In genomic region chr3:95132389-95132788, GRCm38 (mm10) we compare ENCODE assay signal across 9 mouse cellular contexts. TPM values are rescaled to one million over a fixed set of nuclear protein-coding genes. Genes with fewer than 3 reads are reported as not detected.
DNase-seq lines count a peak whose midpoint lies in the region; ATAC-seq and TF ChIP-seq lines count a peak whose summit lies in the region.
"Not testable (repeated sequence)": the region's sequence is repeated elsewhere in the genome, so short reads cannot be mapped to it uniquely, and the experiment has no call there.
"Had no signal": no experiment of that assay in that cellular context is flagged by ENCODE, and none has a peak within 500 bp of the region (broad histone marks: within the 10 kb centered on the region; RNA-seq: fewer than 3 reads in every experiment).

No protein-coding gene starts in this region.

- H3K36me3 ChIP-seq in forebrain, embryonic 10.5 days (replicated peaks) = peaks cover 46% of the 10 kb centered on the region
- H3K36me3 ChIP-seq in heart, embryonic 13.5 days = peaks cover 36% of the 10 kb centered on the region
- H3K36me3 ChIP-seq in liver, embryonic 13.5 days = peaks cover 19% of the 10 kb centered on the region
- H3K36me3 ChIP-seq in midbrain, embryonic 10.5 days = peaks cover 42% of the 10 kb centered on the region
- peaks cover 21% of the 10 kb centered on the region for H3K36me3 ChIP-seq in small intestine, adult 2 months (ENCODE audit: control insufficient read depth, insufficient read depth, low read length)

- in situ Hi-C loops in Patski (cut with MboI; ENCODE audit: low pct_unique_long_range_greater_than_20kb) = not testable (repeated sequence)

- peaks cover 28% of the 10 kb centered on the region for H3K4me1 ChIP-seq in forebrain, embryonic 10.5 days
- H3K4me1 ChIP-seq in heart, embryonic 13.5 days = peaks cover 22% of the 10 kb centered on the region
- peaks cover 30% of the 10 kb centered on the region for H3K4me1 ChIP-seq in liver, embryonic 13.5 days (replicated peaks)
- H3K4me1 ChIP-seq in midbrain, embryonic 10.5 days = peaks cover 26% of the 10 kb centered on the region
- H3K4me1 ChIP-seq in small intestine, adult 2 months (ENCODE audit: control insufficient read depth, insufficient read depth, insufficient read length, low read length) = not testable (repeated sequence)

- POLR2A ChIA-PET in Patski (lab: Charles Lee) = interaction anchor here (0.6 to 1.2 kb wide), 3 partner anchors 14 to 95 kb away, joined by 3 read pairs; no protein-coding TSS in a partner anchor

- H3K4me2 ChIP-seq in heart, embryonic 13.5 days; liver, embryonic 13.5 days: not testable (repeated sequence)

- TF ChIP-seq POLR2A in small intestine, adult 2 months (IDR thresholded peaks at IDR 0.05; ENCODE audit: low read depth, low read length) = not testable (repeated sequence)

- WGBS in forebrain, embryonic 10.5 days = 85% methylated on average over 2 of the region's 2 CpGs
- WGBS in heart, embryonic 13.5 days = 77% methylated on average over 2 of the region's 2 CpGs
- WGBS in liver, embryonic 13.5 days (ENCODE audit: insufficient replicate concordance) = 81% methylated on average over 2 of the region's 2 CpGs
- WGBS in midbrain, embryonic 10.5 days = 89% methylated on average over 2 of the region's 2 CpGs
- WGBS in small intestine, adult 2 months = 98% methylated on average over 2 of the region's 2 CpGs

- ATAC-seq in Patski; heart, embryonic 13.5 days (ENCODE audit: extremely low read depth, insufficient number of reproducible peaks, low FRiP score, low TSS enrichment); liver, embryonic 13.5 days (ENCODE audit: low read depth): not testable (repeated sequence)

- not testable (repeated sequence) for H3K27ac ChIP-seq in forebrain, embryonic 10.5 days; heart, embryonic 13.5 days (replicated peaks); layer of hippocampus, adult 2 months; liver, embryonic 13.5 days; midbrain, embryonic 10.5 days (replicated peaks); small intestine, adult 2 months (ENCODE audit: insufficient read depth, low read depth, low read length)

- H3K9me3 ChIP-seq in forebrain, embryonic 10.5 days; heart, embryonic 13.5 days; liver, embryonic 13.5 days (replicated peaks); midbrain, embryonic 10.5 days (replicated peaks): not testable (repeated sequence)

- H3K4me3 ChIP-seq in forebrain, embryonic 10.5 days = peak overlapping the region; percentile 78; the same call in 1 of the 2 replicates
- peak overlapping the region; percentile 73; the same call in 1 of the 2 replicates for H3K4me3 ChIP-seq in heart, embryonic 13.5 days
- H3K4me3 ChIP-seq in layer of hippocampus, adult 2 months; small intestine, adult 2 months (ENCODE audit: low read depth, low read length): not testable (repeated sequence)
- peak overlapping the region; percentile 81 for H3K4me3 ChIP-seq in liver, embryonic 13.5 days (replicated peaks)
- H3K4me3 ChIP-seq in midbrain, embryonic 10.5 days = peak overlapping the region; percentile 74; the same call in 1 of the 2 replicates

- not testable (repeated sequence) for DNase-seq in Patski (ENCODE audit: low read depth, low spot score); forebrain, embryonic 10.5 days (ENCODE audit: extremely low spot score, low spot score); layer of hippocampus, adult 2 months (ENCODE audit: low spot score in 2 of 2); liver, embryonic 13.5 days; midbrain, embryonic 10.5 days (ENCODE audit: low spot score)

- peak; percentile 80 for TF ChIP-seq CTCF in Patski (IDR thresholded peaks at IDR 0.05)
- TF ChIP-seq CTCF in layer of hippocampus, adult 2 months (conservative IDR thresholded peaks at IDR 0.05) = peak; percentile 65
- peak; percentile 22; the same call in 1 of the 2 replicates for TF ChIP-seq CTCF in small intestine, adult 2 months (IDR thresholded peaks at IDR 0.05; ENCODE audit: extremely low read depth, insufficient read length, insufficient replicate concordance, low read depth, low read length)

- CTCF ChIA-PET in Patski (lab: Charles Lee) = interaction anchor here (0.8 to 1.2 kb wide), 5 partner anchors 9 to 67 kb away, joined by 3 to 4 read pairs (median 3); no protein-coding TSS in a partner anchor

- not testable (repeated sequence) for H3K9ac ChIP-seq in heart, embryonic 13.5 days; liver, embryonic 13.5 days

- not testable (repeated sequence) for H3K27me3 ChIP-seq in Patski; forebrain, embryonic 10.5 days (ENCODE audit: poor library complexity, severe bottlenecking); heart, embryonic 13.5 days (replicated peaks); liver, embryonic 13.5 days; midbrain, embryonic 10.5 days (ENCODE audit: low read depth, poor library complexity, severe bottlenecking); small intestine, adult 2 months (ENCODE audit: control insufficient read depth, insufficient read depth, low read length)

RNA-seq across cellular contexts. Expression of gene Scnm1, which starts 1.4 kb away (rescaled TPM):
- 54.6 TPM for polyA plus RNA-seq in Patski (2021)
- 75.8 and 80.7 TPM in 2 replicates for polyA plus RNA-seq in forebrain, embryonic 10.5 days (2016; fragmentation: Nextera tagmentation; extraction: Ambion mirVana)
- polyA plus RNA-seq in heart, embryonic 13.5 days (2015; fragmentation: Nextera tagmentation; extraction: Ambion mirVana) = 51.7 and 54.2 TPM in 2 replicates
- total RNA-seq in layer of hippocampus, adult 2 months (2021) = 10 to 100 TPM; 50.4 to 57.5 TPM
- 33.4 and 33.5 TPM in 2 replicates for polyA plus RNA-seq in liver, embryonic 13.5 days (2015; fragmentation: Nextera tagmentation; extraction: Ambion mirVana)
- polyA plus RNA-seq in midbrain, embryonic 10.5 days (2016; fragmentation: Nextera tagmentation; extraction: Ambion mirVana) = 79.5 and 88.6 TPM in 2 replicates
- polyA plus RNA-seq in small intestine, adult 2 months (2012; rRNA removed) = 15.3 and 34.3 TPM in 2 replicates

RNA-seq across cellular contexts. Expression of gene Lysmd1, which starts 1.5 kb away (rescaled TPM):
- polyA plus RNA-seq in Patski (2021) = 16.6 TPM
- 12.6 and 13.3 TPM in 2 replicates for polyA plus RNA-seq in forebrain, embryonic 10.5 days (2016; fragmentation: Nextera tagmentation; extraction: Ambion mirVana)
- 8.8 and 9.8 TPM in 2 replicates for polyA plus RNA-seq in heart, embryonic 13.5 days (2015; fragmentation: Nextera tagmentation; extraction: Ambion mirVana)
- 10 to 100 TPM; 16.4 to 16.7 TPM for total RNA-seq in layer of hippocampus, adult 2 months (2021)
- 7.3 and 7.5 TPM in 2 replicates for polyA plus RNA-seq in liver, embryonic 13.5 days (2015; fragmentation: Nextera tagmentation; extraction: Ambion mirVana)
- 13.5 and 17.0 TPM in 2 replicates for polyA plus RNA-seq in midbrain, embryonic 10.5 days (2016; fragmentation: Nextera tagmentation; extraction: Ambion mirVana)
- polyA plus RNA-seq in small intestine, adult 2 months (2012; rRNA removed) = 1.8 and 5.0 TPM in 2 replicates

RNA-seq across cellular contexts. Expression of gene Tmod4, which starts 8.1 kb away (rescaled TPM):
- polyA plus RNA-seq in Patski (2021) = 0.44 TPM
- polyA plus RNA-seq in forebrain, embryonic 10.5 days (2016; fragmentation: Nextera tagmentation; extraction: Ambion mirVana) = 0.77 and 1.00 TPM in 2 replicates
- polyA plus RNA-seq in heart, embryonic 13.5 days (2015; fragmentation: Nextera tagmentation; extraction: Ambion mirVana) = 0.82 and 1.4 TPM in 2 replicates
- under 1 TPM in 1 of 2 experiments, not detected in 1; 0.71 TPM for total RNA-seq in layer of hippocampus, adult 2 months (2021)
- polyA plus RNA-seq in liver, embryonic 13.5 days (2015; fragmentation: Nextera tagmentation; extraction: Ambion mirVana) = 0.17 and 0.67 TPM in 2 replicates
- 0.27 and 0.88 TPM in 2 replicates for polyA plus RNA-seq in midbrain, embryonic 10.5 days (2016; fragmentation: Nextera tagmentation; extraction: Ambion mirVana)
- polyA plus RNA-seq in small intestine, adult 2 months (2012; rRNA removed) = 0.62 and 0.84 TPM in 2 replicates
- total RNA-seq: left cerebral cortex, postnatal 25 days; monocyte, adult 5-6 weeks had no signal

RNA-seq across cellular contexts. Expression of gene Tnfaip8l2, which starts 9.8 kb away (rescaled TPM):
- 0.63 TPM for polyA plus RNA-seq in Patski (2021)
- 1.4 and 1.5 TPM in 2 replicates for polyA plus RNA-seq in forebrain, embryonic 10.5 days (2016; fragmentation: Nextera tagmentation; extraction: Ambion mirVana)
- 2.1 and 2.8 TPM in 2 replicates for polyA plus RNA-seq in heart, embryonic 13.5 days (2015; fragmentation: Nextera tagmentation; extraction: Ambion mirVana)
- total RNA-seq in layer of hippocampus, adult 2 months (2021) = 1 to 10 TPM; 2.5 to 2.7 TPM
- 5.7 and 6.0 TPM in 2 replicates for polyA plus RNA-seq in liver, embryonic 13.5 days (2015; fragmentation: Nextera tagmentation; extraction: Ambion mirVana)
- polyA plus RNA-seq in midbrain, embryonic 10.5 days (2016; fragmentation: Nextera tagmentation; extraction: Ambion mirVana) = 1.8 and 3.0 TPM in 2 replicates
- 8.6 and 52.3 TPM in 2 replicates for polyA plus RNA-seq in small intestine, adult 2 months (2012; rRNA removed)

RNA-seq across cellular contexts. Expression of gene Vps72, which starts 21.6 kb away (rescaled TPM):
- 120 TPM for polyA plus RNA-seq in Patski (2021)
- 275 and 276 TPM in 2 replicates for polyA plus RNA-seq in forebrain, embryonic 10.5 days (2016; fragmentation: Nextera tagmentation; extraction: Ambion mirVana)
- 98.9 and 100.0 TPM in 2 replicates for polyA plus RNA-seq in heart, embryonic 13.5 days (2015; fragmentation: Nextera tagmentation; extraction: Ambion mirVana)
- total RNA-seq in layer of hippocampus, adult 2 months (2021) = 10 to 100 TPM; 43.5 to 46.1 TPM
- 39.2 and 43.3 TPM in 2 replicates for polyA plus RNA-seq in liver, embryonic 13.5 days (2015; fragmentation: Nextera tagmentation; extraction: Ambion mirVana)
- 278 and 290 TPM in 2 replicates for polyA plus RNA-seq in midbrain, embryonic 10.5 days (2016; fragmentation: Nextera tagmentation; extraction: Ambion mirVana)
- 27.4 and 63.8 TPM in 2 replicates for polyA plus RNA-seq in small intestine, adult 2 months (2012; rRNA removed)

Comparison
In these comparisons a context has a peak if more than half of its experiments do, and no peak if none do; other contexts are left out.
1. CTCF ChIP-seq: peak in every context shown above with its lines; median percentile 80 in Patski; 65 in layer of hippocampus, adult 2 months; 22 in small intestine, adult 2 months.